Mouse (Mus musculus): ENCODE measurements around the gene Auts2. TPM values are rescaled to one million over a fixed set of nuclear protein-coding genes. Genes with fewer than 3 reads are reported as not detected.

Auts2 gene
- polyA plus RNA-seq, 1 experiment from 2014 or later: 4.4 TPM

DNA sequence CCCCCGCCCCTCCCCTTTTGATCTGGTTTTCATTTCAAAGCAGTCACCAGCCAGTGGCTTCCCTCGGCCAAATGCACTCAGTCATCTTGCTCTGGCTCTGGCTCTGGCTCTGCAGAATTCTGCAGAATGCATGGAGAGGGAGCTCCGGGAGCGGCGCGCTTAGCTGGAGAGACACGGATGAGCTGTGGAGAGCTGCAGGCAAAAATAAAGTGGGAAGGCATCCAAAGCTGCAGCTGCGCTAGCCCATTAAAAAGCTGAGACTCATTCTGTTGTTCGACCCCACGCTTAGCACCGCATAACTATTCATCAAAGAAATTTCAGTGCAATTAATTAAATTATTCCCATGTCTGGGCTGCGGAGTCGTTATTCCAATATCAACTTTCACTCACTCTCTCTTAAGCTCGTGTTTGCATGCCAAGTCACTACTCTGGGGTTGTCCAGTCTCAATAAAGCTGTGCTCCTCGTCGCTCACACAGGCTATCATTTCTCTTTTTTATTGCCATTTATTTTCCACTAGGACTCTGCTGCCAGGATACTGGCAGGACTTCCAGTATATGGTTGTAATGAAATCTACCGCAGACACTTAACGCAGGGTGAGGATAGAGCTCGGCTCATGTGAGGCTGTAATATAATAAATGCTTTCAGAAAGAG lies 468.3 kb downstream of the Auts2 start:
- Histone ChIP-seq H3K4me2 (replicated peaks; ENCODE audit: low read depth, low read length) (peak overlapping the region; percentile 12; the same call in 1 of the 2 replicates), H3K27ac (ENCODE audit: low read length) (no peak overlapping the region), H3K9me3 (ENCODE audit: low read length) (no peaks in the 10 kb centered on the region), H3K27me3 (replicated peaks; ENCODE audit: insufficient read depth, low read length) (no peaks in the 10 kb centered on the region), H3K36me3 (ENCODE audit: insufficient read depth, low read length) (no peaks in the 10 kb centered on the region), H3K4me1 (ENCODE audit: insufficient read depth, low read depth, low read length) (no peaks in the 10 kb centered on the region), H3K4me3 (ENCODE audit: low read depth, low read length) (no peak overlapping the region), H3K9ac (replicated peaks; ENCODE audit: low read depth) (no peak overlapping the region)
- 37% methylated on average over 19 of the region's 19 CpGs for WGBS
- DNase-seq (ENCODE audit: low spot score): peak; percentile 26
- TF ChIP-seq EP300 (IDR thresholded peaks at IDR 0.05) (no peak), CTCF (IDR thresholded peaks at IDR 0.05) (no peak)
- 0 out of 2 replicates have a peak, but pooled peaks have one; percentile 33 for ATAC-seq

- DNase-seq (ENCODE audit: low spot score) (no peak), ATAC-seq (no peak)
- no peak overlapping the region for H3K9ac ChIP-seq (replicated peaks; ENCODE audit: low read depth)
- H3K27ac ChIP-seq (ENCODE audit: low read length): no peak overlapping the region
- WGBS: 24% methylated on average over 11 of the region's 11 CpGs
- no peaks in the 10 kb centered on the region for H3K9me3 ChIP-seq (ENCODE audit: low read length)
- peak overlapping the region; percentile 12; the same call in 1 of the 2 replicates for H3K4me2 ChIP-seq (replicated peaks; ENCODE audit: low read depth, low read length)
- no peaks in the 10 kb centered on the region for H3K4me1 ChIP-seq (ENCODE audit: insufficient read depth, low read depth, low read length)
- H3K36me3 ChIP-seq (ENCODE audit: insufficient read depth, low read length): no peaks in the 10 kb centered on the region
- no peak overlapping the region for H3K4me3 ChIP-seq (ENCODE audit: low read depth, low read length)
- H3K27me3 ChIP-seq (replicated peaks; ENCODE audit: insufficient read depth, low read length): no peaks in the 10 kb centered on the region
- TF ChIP-seq EP300 (IDR thresholded peaks at IDR 0.05): no peak
- no peak for TF ChIP-seq CTCF (IDR thresholded peaks at IDR 0.05)
Observed at GRCm38 (mm10) chr5:132074360-132074723, 468.8 kb downstream of the Auts2 start.

DNA sequence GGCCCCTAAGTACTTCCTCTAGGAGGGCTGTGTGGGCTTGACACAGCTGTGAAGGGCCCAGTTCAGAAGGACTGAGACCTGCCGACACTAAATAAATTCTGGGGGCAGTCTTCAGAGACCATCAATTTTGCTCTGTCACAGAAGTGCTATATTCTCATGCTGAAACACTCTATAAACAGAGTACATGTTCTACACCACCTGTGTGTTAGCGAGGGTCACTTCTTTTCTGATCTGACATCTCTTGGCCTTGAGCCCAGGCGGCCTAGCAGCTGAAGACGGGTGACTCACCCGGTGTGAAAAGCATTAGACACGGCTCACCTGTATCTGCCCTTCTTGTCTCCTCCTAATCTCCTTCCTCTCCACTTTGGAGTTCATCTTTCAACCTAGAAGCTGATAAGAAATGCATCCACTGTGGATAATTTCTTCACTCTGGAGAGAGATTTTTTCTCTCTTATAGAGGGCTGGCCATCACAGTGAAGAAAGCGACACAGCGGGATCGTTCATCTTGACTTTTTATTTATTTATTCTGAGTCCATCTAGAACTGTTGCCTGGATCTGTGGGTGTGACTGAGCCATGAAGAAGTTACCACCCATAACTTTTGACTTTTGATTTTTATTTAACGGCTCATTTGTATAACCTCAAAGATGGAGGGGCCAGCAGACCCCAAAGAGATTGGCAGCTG lies 469.3 kb downstream of the Auts2 start:
- TF ChIP-seq EP300 (IDR thresholded peaks at IDR 0.05): no peak
- TF ChIP-seq CTCF (IDR thresholded peaks at IDR 0.05): no peak
- Histone ChIP-seq H3K36me3 (ENCODE audit: insufficient read depth, low read length) (no peaks in the 10 kb centered on the region), H3K9me3 (ENCODE audit: low read length) (no peaks in the 10 kb centered on the region), H3K4me3 (ENCODE audit: low read depth, low read length) (no peak overlapping the region), H3K4me1 (ENCODE audit: insufficient read depth, low read depth, low read length) (no peaks in the 10 kb centered on the region), H3K9ac (replicated peaks; ENCODE audit: low read depth) (no peak overlapping the region), H3K4me2 (replicated peaks; ENCODE audit: low read depth, low read length) (peak overlapping the region; percentile 12; the same call in 1 of the 2 replicates), H3K27ac (ENCODE audit: low read length) (no peak overlapping the region), H3K27me3 (replicated peaks; ENCODE audit: insufficient read depth, low read length) (no peaks in the 10 kb centered on the region)
- ATAC-seq: no peak
- WGBS: 27% methylated on average over 10 of the region's 10 CpGs
- DNase-seq (ENCODE audit: low spot score): no peak

GRCm38 (mm10) chr5:132072356-132072755 lies 470.8 kb downstream of the Auts2 start:
- no peaks in the 10 kb centered on the region for H3K27me3 ChIP-seq (replicated peaks; ENCODE audit: insufficient read depth, low read length)
- no peak overlapping the region for H3K9ac ChIP-seq (replicated peaks; ENCODE audit: low read depth)
- H3K27ac ChIP-seq (ENCODE audit: low read length): no peak overlapping the region
- TF ChIP-seq CTCF (IDR thresholded peaks at IDR 0.05) (no peak), EP300 (IDR thresholded peaks at IDR 0.05) (no peak)
- 67% methylated on average over 4 of the region's 4 CpGs for WGBS
- no peaks in the 10 kb centered on the region for H3K36me3 ChIP-seq (ENCODE audit: insufficient read depth, low read length)
- no peak for DNase-seq (ENCODE audit: low spot score)
- no peak overlapping the region for H3K4me3 ChIP-seq (ENCODE audit: low read depth, low read length)
- no peak for ATAC-seq
- no peak overlapping the region for H3K4me2 ChIP-seq (replicated peaks; ENCODE audit: low read depth, low read length)
- H3K4me1 ChIP-seq (ENCODE audit: insufficient read depth, low read depth, low read length): no peaks in the 10 kb centered on the region
- H3K9me3 ChIP-seq (ENCODE audit: low read length): no peaks in the 10 kb centered on the region

GRCm38 (mm10) chr5:132067750-132068739 lies 475.1 kb downstream of the Auts2 start:
- H3K4me2 ChIP-seq (replicated peaks; ENCODE audit: low read depth, low read length): no peak overlapping the region
- ATAC-seq: no peak
- TF ChIP-seq CTCF (IDR thresholded peaks at IDR 0.05) (no peak), EP300 (IDR thresholded peaks at IDR 0.05) (no peak)
- no peaks in the 10 kb centered on the region for H3K9me3 ChIP-seq (ENCODE audit: low read length)
- no peaks in the 10 kb centered on the region for H3K27me3 ChIP-seq (replicated peaks; ENCODE audit: insufficient read depth, low read length)
- H3K9ac ChIP-seq (replicated peaks; ENCODE audit: low read depth): no peak overlapping the region
- H3K27ac ChIP-seq (ENCODE audit: low read length): no peak overlapping the region
- WGBS: 84% methylated on average over 10 of the region's 10 CpGs
- no peaks in the 10 kb centered on the region for H3K4me1 ChIP-seq (ENCODE audit: insufficient read depth, low read depth, low read length)
- no peak for DNase-seq (ENCODE audit: low spot score)
- no peaks in the 10 kb centered on the region for H3K36me3 ChIP-seq (ENCODE audit: insufficient read depth, low read length)
- H3K4me3 ChIP-seq (ENCODE audit: low read depth, low read length): no peak overlapping the region

GRCm38 (mm10) chr5:132060116-132060515 lies 483.0 kb downstream of the Auts2 start:
- H3K27me3 ChIP-seq (replicated peaks; ENCODE audit: insufficient read depth, low read length): no peaks in the 10 kb centered on the region; the same call in 1 of the 2 replicates
- H3K4me3 ChIP-seq (ENCODE audit: low read depth, low read length): no peak overlapping the region
- no peak for DNase-seq (ENCODE audit: low spot score)
- H3K9me3 ChIP-seq (ENCODE audit: low read length): no peaks in the 10 kb centered on the region
- H3K27ac ChIP-seq (ENCODE audit: low read length): no peak overlapping the region
- no peaks in the 10 kb centered on the region for H3K36me3 ChIP-seq (ENCODE audit: insufficient read depth, low read length)
- 90% methylated on average over 6 of the region's 6 CpGs for WGBS
- no peak for ATAC-seq
- no peak overlapping the region for H3K4me2 ChIP-seq (replicated peaks; ENCODE audit: low read depth, low read length)
- no peak overlapping the region for H3K9ac ChIP-seq (replicated peaks; ENCODE audit: low read depth)
- H3K4me1 ChIP-seq (ENCODE audit: insufficient read depth, low read depth, low read length): no peaks in the 10 kb centered on the region
- TF ChIP-seq CTCF (IDR thresholded peaks at IDR 0.05) (peak; percentile 38), EP300 (IDR thresholded peaks at IDR 0.05) (no peak)

All from lung, postnatal 0 days (tissue).